Mouse (Mus musculus) left cerebral cortex, adult 2 months (tissue): ENCODE measurements around the gene Ppp1r10. TPM values are rescaled to one million over a fixed set of nuclear protein-coding genes. Genes with fewer than 3 reads are reported as not detected.
"Not testable (repeated sequence)": the region's sequence is repeated elsewhere in the genome, so short reads cannot be mapped to it uniquely, and the experiment has no call there.

Experiments used
- DNase-seq, 2 experiments: peaks; one replicate each; pipeline ENCODE4 v3.0.0; 2021 to 2022; ENCODE audit warnings: low spot score in 2 of 2, mixed read lengths in 1 of 2; ENCODE audit errors: extremely low spot score in 1 of 2
- H3K27ac ChIP-seq: fragments of 200-600 bp; 2 replicates; pipeline ENCODE4 v1.8.1; 2022
- H3K4me3 ChIP-seq: fragments of 200-600 bp; 2 replicates; pipeline ENCODE4 v1.8.1; 2022
- CTCF ChIP-seq: fragments of 200-600 bp; IDR thresholded peaks from 2 replicates; pipeline ENCODE4 v1.8.1; 2022; ENCODE audit warnings: antibody characterized with exemption, mild to moderate bottlenecking, moderate library complexity
- intact Hi-C: fragments of 180-260 bp; cut with DNase I; formaldehyde crosslinking; loops from one replicate; pipeline ENCODE4 v1.15.1; 2025
- total RNA-seq, 2 experiments: library from RNA; stranded (reverse); gene quantifications; 2 replicates each; pipeline ENCODE4 v1.2.3; 2021

The Ppp1r10 gene
- total RNA-seq, 2 experiments from 2014 or later, result 68.8 to 70.6 TPM

DNA sequence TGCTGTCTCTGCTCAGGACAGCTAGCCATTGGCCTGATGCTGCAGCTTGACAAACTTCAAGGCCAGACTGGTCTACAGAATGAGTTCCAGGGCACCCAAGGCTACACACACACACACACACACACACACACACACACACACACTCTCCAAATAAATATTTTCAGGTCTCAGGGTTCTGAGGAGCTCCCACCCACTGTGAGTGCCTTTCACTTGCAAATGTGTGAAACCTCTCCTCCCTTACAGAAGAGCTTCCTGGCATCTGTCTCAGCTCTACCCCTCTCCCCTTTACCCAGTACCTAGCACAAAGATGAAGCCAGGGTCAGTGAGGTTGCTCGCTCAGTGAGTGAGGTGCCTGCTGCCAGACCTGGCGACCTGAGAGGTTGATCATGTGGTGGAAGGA is 22.9 kb downstream of the Ppp1r10 start:
- DNase-seq, result no peak
- Histone ChIP-seq H3K4me3 (no peak overlapping the region), H3K27ac (no peak overlapping the region)
- TF ChIP-seq CTCF, result no peak
- intact Hi-C loops, result loop anchor here (5.0 to 10.0 kb wide), 3 partner anchors 33 to 253 kb away; partner anchors contain the start of gene H2-T3

DNA sequence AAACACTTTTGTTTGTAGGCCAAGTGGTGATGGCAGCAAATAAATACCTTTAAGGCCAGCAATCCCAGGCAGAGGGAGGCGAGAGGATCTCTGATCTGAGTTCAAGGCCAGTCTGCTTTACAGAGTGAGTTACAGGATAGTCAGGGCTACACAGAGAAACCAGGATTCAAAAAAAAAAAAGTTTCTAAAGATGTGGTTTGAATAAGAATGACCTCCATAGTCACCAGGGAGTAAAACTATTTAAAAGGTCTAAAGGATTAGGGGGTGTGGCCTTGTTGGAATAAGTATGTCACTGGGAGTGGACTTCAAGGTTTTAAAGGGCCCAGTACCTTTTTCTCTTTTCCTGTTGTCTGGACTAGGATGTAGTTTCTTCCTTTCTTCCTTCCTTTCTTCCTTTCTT is 23.7 kb downstream of the Ppp1r10 start:
- TF ChIP-seq CTCF, result no peak
- DNase-seq, result no peak
- intact Hi-C loops, result loop anchor here (5.0 to 10.0 kb wide), 3 partner anchors 32 to 252 kb away; partner anchors contain the start of gene H2-T3
- Histone ChIP-seq H3K4me3 (no peak overlapping the region), H3K27ac (no peak overlapping the region)

DNA sequence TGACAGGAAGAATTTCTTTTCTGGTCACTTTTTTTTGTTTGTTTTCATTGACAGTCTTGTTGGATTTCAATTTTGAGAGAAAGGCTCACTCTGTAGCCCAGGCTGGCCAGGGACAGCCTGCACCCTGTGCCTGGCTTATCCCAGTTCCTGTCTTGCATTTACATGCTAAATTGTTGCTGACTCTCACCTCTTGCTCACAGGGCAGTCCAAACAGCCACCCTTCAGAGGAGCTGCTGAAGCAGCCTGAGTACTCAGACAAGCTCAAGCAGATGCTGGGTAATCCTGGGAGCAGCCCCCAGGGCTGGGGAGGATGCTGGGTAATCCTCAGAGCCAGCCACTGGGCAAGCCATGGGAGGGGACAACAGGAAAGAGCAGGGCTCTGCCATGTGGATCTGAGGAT is 34.7 kb downstream of the Ppp1r10 start:
- intact Hi-C loops, H3K4me3 ChIP-seq, DNase-seq, H3K27ac ChIP-seq: not testable (repeated sequence)

DNA sequence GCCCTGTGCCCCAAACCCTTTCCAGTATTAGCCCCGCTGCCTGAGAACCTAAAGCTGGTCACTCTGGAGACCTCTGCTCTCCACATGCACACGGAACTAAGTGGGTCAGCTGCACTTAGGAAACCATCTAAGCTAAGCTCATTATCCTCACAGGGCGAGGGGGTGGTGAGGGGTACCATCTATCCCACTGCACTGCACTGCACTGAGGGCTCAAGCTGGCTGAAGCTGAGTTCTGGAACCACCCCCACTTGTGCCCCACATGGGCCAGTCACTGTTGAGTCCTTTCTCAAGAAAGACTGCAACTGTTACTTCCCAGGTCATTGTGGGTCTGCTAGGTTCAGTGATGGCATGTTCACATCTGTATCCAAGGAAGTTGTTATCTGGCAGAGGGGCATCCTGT is 36.3 kb downstream of the Ppp1r10 start:
- H3K4me3 ChIP-seq, DNase-seq, H3K27ac ChIP-seq, intact Hi-C loops: not testable (repeated sequence)

DNA sequence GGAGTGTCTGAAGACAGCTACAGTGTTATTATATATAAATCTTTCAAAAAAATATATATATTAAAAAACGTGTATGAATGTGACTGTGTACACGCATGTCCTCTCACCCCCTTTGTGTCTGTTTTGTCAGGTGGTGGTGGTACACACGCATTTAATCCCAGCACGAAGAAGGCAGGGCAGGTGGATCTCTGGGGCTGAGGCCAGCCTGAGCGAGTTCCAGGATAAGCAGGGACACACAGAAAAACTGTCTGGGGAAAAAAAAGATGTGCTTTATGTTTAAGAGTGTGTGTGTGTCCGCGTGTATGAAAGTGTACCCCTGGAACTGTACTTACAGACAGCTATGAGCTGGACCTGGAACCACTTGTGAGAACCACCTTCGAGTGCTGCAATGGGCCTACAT is 38.4 kb downstream of the Ppp1r10 start:
- intact Hi-C loops, result no loop called here
- no peak overlapping the region for H3K4me3 ChIP-seq
- TF ChIP-seq CTCF, result no peak
- no peak for DNase-seq
- H3K27ac ChIP-seq, result no peak overlapping the region

DNA sequence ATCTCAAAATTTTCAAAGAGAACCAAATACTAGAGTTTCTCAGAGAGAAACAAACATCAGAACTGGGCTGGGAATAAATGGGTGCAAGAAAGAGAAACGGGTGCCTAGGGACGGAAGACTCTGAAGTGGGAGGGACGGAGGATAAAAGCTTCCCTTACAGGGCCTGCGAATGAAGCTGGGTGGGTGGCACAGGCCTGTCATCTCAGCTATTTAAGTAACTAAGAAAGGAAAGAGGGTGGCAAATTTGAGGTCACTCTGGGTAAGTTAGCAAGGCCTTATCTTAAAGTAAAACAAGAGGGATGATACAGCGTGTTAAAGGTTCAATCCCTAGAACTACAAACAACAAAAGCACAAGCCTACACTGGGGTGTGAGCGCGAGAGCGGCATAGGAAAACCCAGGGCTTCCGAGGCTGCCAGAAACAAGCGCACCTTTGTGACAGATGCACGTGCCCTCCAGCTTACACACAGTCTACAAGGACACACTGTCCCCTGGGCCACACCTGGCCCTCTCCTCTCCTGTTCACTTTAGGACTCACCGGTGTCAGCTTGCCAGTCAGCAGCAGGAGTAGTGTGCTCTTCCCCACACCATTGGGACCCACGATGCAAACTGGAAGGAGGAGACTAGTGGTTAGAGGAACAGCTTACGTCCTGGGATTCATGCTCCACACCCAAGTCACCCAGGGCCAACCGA is 42.4 kb downstream of the Ppp1r10 start:
- no peak for TF ChIP-seq CTCF
- no peak for DNase-seq
- Histone ChIP-seq H3K27ac (no peak overlapping the region), H3K4me3 (no peak overlapping the region)
- intact Hi-C loops, result no loop called here

DNA sequence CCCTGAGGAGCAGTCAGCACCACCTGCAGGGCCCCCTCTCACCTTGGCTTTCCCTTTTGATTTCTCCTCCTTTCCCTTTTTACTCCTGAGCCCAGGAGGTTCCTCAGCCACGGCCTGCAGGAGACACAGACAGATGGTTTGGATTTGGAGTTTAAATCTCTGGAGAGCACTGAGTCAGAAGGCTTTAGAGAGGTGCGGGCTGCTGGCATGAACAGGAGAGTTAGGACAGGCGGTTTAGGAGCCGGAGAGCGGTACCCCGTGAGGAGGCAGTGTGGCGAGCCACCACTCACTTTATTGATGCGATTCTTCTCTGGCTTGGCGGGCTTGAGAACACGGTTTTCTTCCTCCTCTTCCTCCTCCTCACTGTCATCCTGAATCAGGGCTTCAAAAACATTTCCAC is 47.0 kb downstream of the Ppp1r10 start:
- Histone ChIP-seq H3K27ac (no peak overlapping the region), H3K4me3 (no peak overlapping the region)
- no peak for DNase-seq
- intact Hi-C loops, result no loop called here
- no peak for TF ChIP-seq CTCF

DNA sequence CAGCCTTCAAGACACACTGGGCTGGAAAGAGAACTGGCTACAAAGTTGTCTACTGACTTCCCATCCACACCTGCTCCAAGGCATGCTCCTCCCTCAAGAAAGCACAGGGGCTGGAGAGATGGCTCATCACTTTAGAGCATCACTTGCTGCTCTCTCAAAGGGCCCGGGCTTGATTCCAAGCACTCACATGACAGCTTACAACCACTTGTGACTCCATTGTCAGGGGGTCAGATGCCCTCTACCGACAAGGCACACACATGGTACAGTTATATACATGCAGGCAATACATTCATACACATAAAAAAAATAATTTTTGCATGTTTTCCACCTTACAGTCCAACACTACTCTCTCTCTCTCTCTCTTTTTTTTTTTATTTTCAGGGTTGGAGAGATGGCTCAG is 51.4 kb downstream of the Ppp1r10 start:
- TF ChIP-seq CTCF, result no peak
- intact Hi-C loops, result loop anchor here (5.0 kb wide), 1 partner anchor 40 kb away; no protein-coding TSS in a partner anchor
- no peak for DNase-seq
- no peak overlapping the region for H3K27ac ChIP-seq
- no peak overlapping the region for H3K4me3 ChIP-seq

DNA sequence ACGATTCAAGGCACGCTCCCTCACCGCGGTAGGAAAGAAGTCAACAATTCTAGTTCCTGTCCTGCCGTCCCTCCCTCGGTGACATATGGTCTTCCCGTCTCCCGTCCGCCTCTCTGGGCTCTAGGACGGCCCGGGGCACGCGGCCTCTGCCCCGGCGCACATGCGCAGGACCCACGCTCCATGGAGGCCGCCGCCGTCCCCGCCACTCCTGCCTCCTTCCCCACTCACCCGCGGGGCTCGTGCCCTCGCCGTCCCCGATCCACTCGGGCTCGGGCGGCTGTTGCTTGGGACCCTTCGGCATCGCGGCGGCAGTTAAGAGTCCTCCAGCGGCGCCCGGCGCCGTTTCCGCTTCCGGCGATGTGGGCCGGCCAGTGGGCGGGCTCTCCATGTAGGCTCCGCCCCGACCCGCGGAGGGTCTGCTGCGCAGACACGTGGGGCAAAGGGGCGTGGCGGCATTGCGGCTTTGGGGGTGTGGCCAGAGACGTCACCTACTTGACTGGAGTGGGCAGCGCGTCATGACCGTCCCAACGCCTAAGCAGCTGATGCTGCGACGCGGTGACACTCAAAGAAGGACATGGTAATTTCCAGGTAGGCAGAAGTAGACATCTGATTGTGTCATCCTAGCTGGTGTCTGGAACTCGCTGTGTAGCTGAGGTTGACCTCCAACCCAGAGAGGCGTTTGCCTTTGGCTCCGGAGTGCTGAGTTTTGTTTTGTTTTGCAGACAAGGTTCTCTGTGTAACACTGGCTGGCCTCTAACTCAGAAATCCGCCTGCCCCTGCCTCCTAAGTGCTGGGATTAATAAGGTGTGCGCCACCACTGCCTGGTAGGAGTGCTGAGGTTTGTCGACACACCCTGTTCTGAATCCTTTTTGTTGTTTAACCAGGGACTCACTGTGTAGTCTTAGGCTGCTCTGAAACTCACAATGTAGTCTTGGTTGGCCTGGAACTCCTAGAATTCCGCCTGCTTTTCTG is 53.5 kb downstream of the Ppp1r10 start, which contains the start of gene Abcf1:
Gene Abcf1, minus strand, starts transcription at position 344 of the 972 bp plus-strand sequence.
- H3K27ac ChIP-seq, result peak within 1 kb of the TSS; percentile 92
- H3K4me3 ChIP-seq, result peak within 1 kb of the TSS; percentile 100
- DNase-seq, result peak; percentile 98 to 99
- TF ChIP-seq CTCF, result no peak
- intact Hi-C loops, result loop anchor here (1.0 to 5.0 kb wide), 3 partner anchors 10 to 42 kb away; partner anchors contain the start of gene Gnl1

DNA sequence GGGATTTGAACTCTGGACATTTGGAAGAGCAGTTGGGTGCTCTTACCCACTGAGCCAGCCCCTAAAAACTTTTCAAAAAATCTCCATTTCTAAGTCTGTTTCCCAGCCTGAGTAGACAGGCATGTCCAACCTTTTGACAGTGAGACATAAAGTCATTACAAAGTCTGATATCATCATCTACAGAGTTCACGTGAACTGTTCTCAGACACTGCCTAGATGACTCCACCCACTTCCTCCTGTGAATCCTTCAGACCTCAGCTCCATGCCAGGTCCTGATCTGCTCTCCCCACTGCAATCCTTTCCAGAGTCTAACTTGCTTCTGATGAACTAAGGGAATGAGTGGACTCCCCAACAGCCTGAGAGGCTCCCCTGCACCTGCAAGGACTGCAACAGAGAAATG is 55.9 kb downstream of the Ppp1r10 start:
- no peak for DNase-seq
- intact Hi-C loops, result loop anchor here (5.0 kb wide), 1 partner anchor 35 kb away; no protein-coding TSS in a partner anchor
- no peak overlapping the region for H3K27ac ChIP-seq
- H3K4me3 ChIP-seq, result no peak overlapping the region
- TF ChIP-seq CTCF, result no peak

DNA sequence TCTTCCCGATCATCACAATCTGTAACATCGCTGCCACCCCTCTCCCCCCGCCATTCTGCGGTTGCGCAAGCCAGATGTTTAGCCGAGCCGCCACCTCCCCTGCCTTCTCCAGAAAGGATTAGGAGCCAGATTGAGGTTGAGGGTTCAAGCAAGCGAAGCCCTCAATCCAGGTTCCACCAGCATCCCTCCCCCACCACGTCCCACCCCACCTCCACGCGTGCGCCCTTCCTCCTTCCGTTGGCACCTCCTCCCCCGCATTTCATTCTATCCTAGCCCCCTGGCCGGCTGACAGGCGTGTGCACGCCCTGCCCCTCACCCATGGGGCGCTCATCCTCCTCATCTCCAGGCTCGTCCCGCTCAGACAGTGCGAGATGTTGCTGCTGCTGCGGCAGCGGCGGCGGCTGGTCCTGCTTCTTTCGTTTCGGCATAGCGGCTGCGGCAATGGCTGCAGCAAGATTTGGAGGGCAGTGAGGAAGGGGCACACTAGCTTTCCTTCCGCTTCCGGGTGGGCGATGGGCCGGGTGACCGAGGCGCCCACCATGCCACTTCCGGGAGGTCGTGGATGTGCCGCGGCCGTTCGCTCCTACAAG is 62.7 kb downstream of the Ppp1r10 start:
- peak in 1 of 2 experiments; percentile 88 for DNase-seq
- Histone ChIP-seq H3K27ac (peak overlapping the region; percentile 95), H3K4me3 (peak overlapping the region; percentile 79)
- TF ChIP-seq CTCF, result no peak; the same call in 1 of the 2 replicates
- intact Hi-C loops, result loop anchor here (1.0 kb wide), 1 partner anchor 9 kb away; no protein-coding TSS in a partner anchor
